Mouse (Mus musculus) lung, postnatal 0 days (tissue): Measurements from ENCODE around the gene Lct.

Experiments
- CTCF ChIP-seq: IDR thresholded peaks from 2 replicates; pipeline ENCODE4 v1.5.1; 2016; ENCODE audit warnings: antibody characterized with exemption, mild to moderate bottlenecking
- EP300 ChIP-seq: IDR thresholded peaks from 2 replicates; pipeline ENCODE4 v1.6.1; 2016; ENCODE audit warnings: antibody characterized with exemption, mild to moderate bottlenecking, control low read depth

DNA sequence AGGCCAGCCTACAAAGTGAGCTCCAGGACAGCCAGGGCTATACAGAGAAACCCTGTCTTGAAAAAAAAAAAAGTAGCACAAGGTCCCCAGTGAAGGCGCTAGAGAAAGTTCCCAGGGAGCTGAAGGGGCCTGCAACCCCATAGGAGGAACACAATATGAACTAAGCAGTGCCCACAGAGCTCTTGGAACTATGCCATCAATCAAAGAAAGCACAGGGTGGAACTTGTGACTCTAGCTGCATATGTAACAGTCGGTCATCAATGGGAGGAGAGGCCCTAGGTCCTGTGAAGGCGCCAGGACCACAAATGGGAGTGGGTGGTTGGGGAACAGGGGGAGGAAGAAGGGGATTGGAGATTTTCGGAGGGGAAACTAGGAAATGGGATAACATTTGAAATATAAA is 48.7 kb upstream of the Lct start:
- no peak for TF ChIP-seq CTCF
- no peak for TF ChIP-seq EP300
